Mouse (Mus musculus) thymus, adult 2 months (tissue): ENCODE results near the gene Sparc.

Source experiments
- CTCF ChIP-seq: fragments of 200-500 bp; IDR thresholded peaks from 2 replicates; pipeline ENCODE4 v1.5.1; 2012; ENCODE audit warnings: mild to moderate bottlenecking, control low read depth, low read length, moderate library complexity, borderline replicate concordance; ENCODE audit not compliant: control insufficient read depth, poor library complexity, insufficient read depth; ENCODE audit errors: extremely low read depth
- POLR2A ChIP-seq: fragments of 200-500 bp; IDR thresholded peaks from 2 replicates; pipeline ENCODE4 v1.6.1; 2012; ENCODE audit warnings: mild to moderate bottlenecking, low read length, control low read depth, moderate library complexity; ENCODE audit not compliant: control insufficient read depth, poor library complexity, insufficient read depth; ENCODE audit errors: extremely low read depth

GRCm38 (mm10) chr11:55417898-55418703 lies 4.9 kb downstream of the Sparc start:
- TF ChIP-seq POLR2A (no peak), CTCF (no peak)
